Mouse (Mus musculus) cortical plate, adult 2 months (tissue): ENCODE measurements around the gene Cpne5.

Experiments used
- CTCF ChIP-seq: fragments of 200-500 bp; IDR thresholded peaks from 2 replicates; pipeline ENCODE4 v1.5.1; 2011; ENCODE audit warnings: mild to moderate bottlenecking, control low read depth, low read length; ENCODE audit not compliant: insufficient read depth; ENCODE audit errors: extremely low read depth
- POLR2A ChIP-seq: fragments of 200-500 bp; IDR thresholded peaks from 2 replicates; pipeline ENCODE4 v1.6.1; 2011; ENCODE audit warnings: mild to moderate bottlenecking, low read length, control low read depth; ENCODE audit not compliant: insufficient read depth; ENCODE audit errors: extremely low read depth

GRCm38 (mm10) chr17:29206052-29206451 is 31.9 kb downstream of the Cpne5 start:
- TF ChIP-seq POLR2A = no peak
- TF ChIP-seq CTCF = no peak
